Mouse (Mus musculus) kidney, embryonic 14.5 days (tissue): ENCODE measurements at regions not wholly inside any gene's neighbourhood (a gene's known extent, or its start where the extent isn't known, plus 50 kb on each side); places are given as distances from the start of the nearest gene placed in this dataset.

Experiments
- ATAC-seq: fragments of 200-750 bp; cut with Nextera tagmentation; 2 replicates; pipeline ENCODE4 v1.8.0; 2017; ENCODE audit warnings: moderate number of reproducible peaks, mild to moderate bottlenecking, moderate TSS enrichment, moderate library complexity; ENCODE audit not compliant: low FRiP score, low TSS enrichment
- H3K27ac ChIP-seq: fragments of 300-500 bp; sonication (generic); 2 replicates; pipeline ENCODE4 v1.5.1; 2014; ENCODE audit warnings: low read depth, mild to moderate bottlenecking, low read length, moderate library complexity, mixed read lengths
- H3K27me3 ChIP-seq: fragments of 300-500 bp; sonication (generic); 2 replicates; pipeline ENCODE4 v1.6.1; 2014; ENCODE audit warnings: mild to moderate bottlenecking, low read length; ENCODE audit not compliant: control insufficient read depth, insufficient read depth
- H3K36me3 ChIP-seq: fragments of 300-500 bp; sonication (generic); 2 replicates; pipeline ENCODE4 v1.6.1; 2014; ENCODE audit warnings: low read length, mixed read lengths; ENCODE audit not compliant: control insufficient read depth, insufficient read depth
- H3K4me1 ChIP-seq: fragments of 300-500 bp; sonication (generic); 2 replicates; pipeline ENCODE4 v1.6.1; 2014; ENCODE audit warnings: low read length, mixed read lengths; ENCODE audit not compliant: control insufficient read depth, insufficient read depth
- H3K4me2 ChIP-seq: fragments of 300-500 bp; sonication (generic); replicated peaks from 2 replicates; pipeline ENCODE4 v1.6.1; 2014; ENCODE audit warnings: low read depth, mild to moderate bottlenecking, low read length
- H3K4me3 ChIP-seq: fragments of 300-500 bp; sonication (generic); 2 replicates; pipeline ENCODE4 v1.5.1; 2014; ENCODE audit warnings: mild to moderate bottlenecking, low read length
- H3K9ac ChIP-seq: fragments of 300-500 bp; sonication (generic); 2 replicates; pipeline ENCODE4 v1.6.1; 2014; ENCODE audit warnings: low read depth, mild to moderate bottlenecking, low read length, moderate library complexity
- H3K9me3 ChIP-seq: fragments of 300-500 bp; sonication (generic); 2 replicates; pipeline ENCODE4 v1.6.1; 2016; ENCODE audit warnings: low read length; ENCODE audit not compliant: control insufficient read depth
- WGBS: fragments of 180-500 bp; shearing (Covaris S2); extraction: QIAGEN DNeasy Blood & Tissue Kit; methylation state at CpG from one replicate; pipeline ENCODE4 v1.1.7; 2014; 5-methylcytosine and 5-hydroxymethylcytosine counted together

DNA sequence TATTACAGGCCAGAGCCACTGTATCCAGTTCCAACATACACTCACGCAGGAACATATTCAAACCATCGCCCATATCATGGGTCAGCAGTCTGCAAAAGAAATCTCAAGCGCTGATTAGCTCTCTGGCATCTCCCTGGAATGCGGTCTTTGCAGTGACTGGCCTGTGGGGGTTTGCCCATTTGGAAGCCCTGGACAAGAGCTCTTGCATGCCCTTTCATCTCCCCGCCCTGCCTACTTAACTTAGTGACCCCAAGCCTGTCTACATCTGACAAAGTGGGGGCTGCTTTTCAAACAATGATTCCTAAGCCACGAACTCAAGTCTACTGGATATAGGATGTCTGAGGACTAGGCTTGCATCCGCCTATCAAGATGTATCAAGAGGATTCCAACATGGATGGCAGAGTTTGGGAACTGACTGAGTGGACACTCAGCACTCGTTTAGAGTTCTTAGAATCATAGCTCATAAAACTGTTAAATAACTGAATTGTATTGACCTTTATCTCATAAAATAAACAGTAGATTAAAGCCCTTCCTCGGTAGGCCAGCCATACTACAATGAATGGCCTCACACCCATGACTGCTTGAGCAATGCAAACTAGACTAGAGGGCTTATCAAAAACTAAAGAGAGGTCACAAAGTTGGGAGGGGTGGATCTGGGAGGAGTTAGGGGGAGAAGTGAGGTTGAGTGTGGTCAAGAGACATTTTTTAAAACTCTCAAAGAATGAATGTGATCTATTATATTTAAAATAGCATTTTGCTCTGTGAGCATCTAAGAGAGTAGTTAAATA, 97.4 kb upstream of the Zfp827 start:
- Histone ChIP-seq H3K9me3 (no peaks in the 10 kb centered on the region), H3K27me3 (no peaks in the 10 kb centered on the region), H3K27ac (no peak overlapping the region), H3K36me3 (no peaks in the 10 kb centered on the region), H3K4me1 (no peaks in the 10 kb centered on the region), H3K4me2 (no peak overlapping the region), H3K4me3 (no peak overlapping the region), H3K9ac (no peak overlapping the region)
- no peak for ATAC-seq
- WGBS, result 57% methylated on average over 9 of the region's 9 CpGs

DNA sequence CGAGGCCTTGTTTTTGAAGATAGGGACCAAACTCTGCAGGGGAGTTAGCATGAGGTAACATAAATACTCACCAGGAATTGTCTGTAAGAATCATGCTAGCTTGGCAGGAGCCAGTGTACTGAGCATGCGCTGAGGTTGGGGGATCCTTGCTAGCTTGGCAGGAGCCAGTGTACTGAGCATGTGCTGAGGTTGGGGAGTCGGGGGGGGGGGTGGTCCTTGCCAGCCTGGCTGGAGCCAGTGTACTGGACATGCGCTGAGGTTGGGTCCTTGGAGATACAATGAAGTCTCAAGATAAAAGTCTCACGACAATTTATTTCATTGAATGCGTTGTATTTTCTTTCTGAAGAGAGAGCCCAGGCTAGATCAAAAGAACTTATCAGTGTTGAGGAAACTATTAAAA, 96.2 kb upstream of the Zfp827 start:
- ATAC-seq, result no peak
- no peak overlapping the region for H3K27ac ChIP-seq
- H3K4me1 ChIP-seq, result no peaks in the 10 kb centered on the region
- no peaks in the 10 kb centered on the region for H3K36me3 ChIP-seq
- WGBS, result 73% methylated on average over 6 of the region's 6 CpGs
- no peak overlapping the region for H3K4me2 ChIP-seq
- H3K27me3 ChIP-seq, result no peaks in the 10 kb centered on the region
- H3K9me3 ChIP-seq, result no peaks in the 10 kb centered on the region
- H3K4me3 ChIP-seq, result no peak overlapping the region
- H3K9ac ChIP-seq, result no peak overlapping the region

DNA sequence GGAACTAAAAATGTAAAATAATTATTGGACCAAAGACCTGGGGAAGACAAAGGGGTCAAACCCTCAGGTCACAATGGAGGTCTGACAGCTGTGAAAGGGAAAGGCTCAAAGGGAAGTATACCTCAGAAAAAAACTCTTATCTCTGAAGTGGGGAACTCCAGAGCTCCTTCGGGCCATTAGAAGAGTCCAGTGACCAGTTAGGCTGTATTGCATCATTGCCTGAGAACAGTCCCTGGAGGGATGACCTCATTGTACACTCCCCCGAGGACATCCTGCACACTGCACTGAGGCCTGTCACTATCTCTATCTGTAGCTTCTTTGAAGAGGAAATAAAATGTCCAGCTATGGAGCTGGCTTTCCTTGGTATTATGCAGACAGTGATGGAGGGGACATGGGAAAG, 88.2 kb upstream of the Zfp827 start:
- H3K4me3 ChIP-seq, result no peak overlapping the region
- no peaks in the 10 kb centered on the region for H3K4me1 ChIP-seq
- ATAC-seq, result no peak
- no peak overlapping the region for H3K27ac ChIP-seq
- no peaks in the 10 kb centered on the region for H3K9me3 ChIP-seq
- H3K9ac ChIP-seq, result no peak overlapping the region
- WGBS, result 62% methylated on average over 2 of the region's 2 CpGs
- no peaks in the 10 kb centered on the region for H3K27me3 ChIP-seq
- H3K4me2 ChIP-seq, result no peak overlapping the region
- no peaks in the 10 kb centered on the region for H3K36me3 ChIP-seq

DNA sequence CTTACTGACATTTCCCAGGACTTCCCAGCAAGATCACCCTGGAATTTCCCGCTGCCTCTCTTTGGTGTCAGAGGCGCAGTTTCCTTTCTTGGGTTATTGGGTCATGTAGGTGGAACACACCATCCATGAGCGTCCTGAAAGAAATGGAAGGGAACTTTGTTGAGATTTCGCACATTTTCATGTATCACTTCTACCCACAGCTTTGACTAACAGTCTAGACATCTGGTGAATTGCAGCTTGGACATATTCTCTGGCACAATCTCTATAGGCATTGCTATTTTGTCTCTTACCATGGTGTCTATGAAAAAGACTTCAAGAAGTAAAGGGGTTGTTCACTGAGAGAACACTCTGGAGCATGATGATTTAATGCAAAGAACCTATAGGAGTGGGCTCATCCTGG, 86.7 kb upstream of the Zfp827 start:
- Histone ChIP-seq H3K4me2 (no peak overlapping the region), H3K9me3 (no peaks in the 10 kb centered on the region)
- 84% methylated on average over 4 of the region's 4 CpGs for WGBS

DNA sequence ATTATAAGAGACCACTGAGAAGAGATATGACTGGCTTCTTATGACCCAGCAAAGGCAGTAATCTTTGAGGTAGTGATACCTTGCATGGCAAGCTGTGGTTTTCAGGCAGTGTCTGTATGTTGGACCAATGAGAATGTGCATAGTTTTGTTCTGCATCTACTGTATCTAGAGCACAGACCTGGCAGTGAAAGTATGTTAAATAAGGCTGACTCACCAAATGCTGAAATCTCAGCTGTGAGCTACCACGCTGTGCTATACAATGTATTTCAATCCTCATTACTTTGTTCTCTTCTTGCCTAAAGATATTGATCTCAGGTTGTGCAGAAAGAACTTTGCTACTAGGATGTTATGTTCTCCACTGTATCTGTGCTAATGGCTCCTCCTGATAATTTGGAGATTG, 83.9 kb upstream of the Zfp827 start:
- Histone ChIP-seq H3K4me2 (no peak overlapping the region), H3K4me1 (no peaks in the 10 kb centered on the region), H3K4me3 (no peak overlapping the region), H3K27ac (no peak overlapping the region), H3K9ac (no peak overlapping the region), H3K9me3 (no peaks in the 10 kb centered on the region), H3K36me3 (no peaks in the 10 kb centered on the region), H3K27me3 (no peaks in the 10 kb centered on the region)
- no peak for ATAC-seq
- WGBS, result 86% methylated on average over 1 of the region's 1 CpGs

More for the DNA sequence above, 86.7 kb upstream of the Zfp827 start:
- ATAC-seq, result no peak
- H3K36me3 ChIP-seq, result no peaks in the 10 kb centered on the region
- no peaks in the 10 kb centered on the region for H3K4me1 ChIP-seq
- H3K4me3 ChIP-seq, result no peak overlapping the region
- no peak overlapping the region for H3K27ac ChIP-seq
- H3K27me3 ChIP-seq, result no peaks in the 10 kb centered on the region
- no peak overlapping the region for H3K9ac ChIP-seq

DNA sequence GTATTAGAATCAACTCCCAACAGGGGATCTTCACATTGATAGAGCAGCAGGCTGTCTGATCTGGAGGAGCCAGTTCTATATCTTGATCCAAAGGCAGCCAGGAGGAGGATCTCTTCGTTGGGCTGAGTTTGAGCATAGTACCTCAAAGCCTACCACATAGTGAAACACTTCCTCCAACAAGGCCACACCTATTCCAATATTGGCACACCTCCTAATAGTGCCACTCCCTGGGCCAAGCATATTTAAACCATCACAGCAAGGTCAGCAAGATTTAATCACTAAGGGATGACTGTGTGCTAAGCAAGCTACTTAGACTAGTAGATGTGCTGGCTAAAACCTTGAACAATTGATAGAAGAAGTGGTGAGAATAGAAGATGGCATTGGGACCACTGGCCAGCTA, 82.6 kb upstream of the Zfp827 start:
- WGBS, result 67% methylated on average over 1 of the region's 1 CpGs
- Histone ChIP-seq H3K9ac (no peak overlapping the region), H3K9me3 (no peaks in the 10 kb centered on the region), H3K4me1 (no peaks in the 10 kb centered on the region), H3K4me3 (no peak overlapping the region), H3K27me3 (no peaks in the 10 kb centered on the region), H3K4me2 (no peak overlapping the region), H3K27ac (no peak overlapping the region), H3K36me3 (no peaks in the 10 kb centered on the region)
- ATAC-seq, result no peak

DNA sequence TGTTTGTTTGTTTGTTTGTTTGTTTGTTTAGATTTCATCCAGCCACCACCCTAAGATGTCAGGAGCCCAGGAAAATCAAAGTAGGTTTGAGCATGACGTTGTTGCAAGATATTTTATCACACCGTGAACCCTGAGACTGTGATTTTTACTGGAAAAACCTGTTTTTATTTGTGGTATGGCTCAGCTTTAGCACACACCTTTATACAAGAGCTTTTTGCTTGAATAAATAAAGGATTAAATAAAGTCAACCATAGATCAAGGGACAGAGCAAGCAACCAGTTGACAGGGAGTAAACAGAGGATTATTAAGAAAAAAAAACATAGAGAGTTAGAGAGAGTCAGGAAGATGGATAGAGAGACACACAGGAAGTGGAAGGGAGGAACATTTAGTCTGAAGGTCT, 82.2 kb upstream of the Zfp827 start:
- no peaks in the 10 kb centered on the region for H3K4me1 ChIP-seq
- H3K4me2 ChIP-seq, result no peak overlapping the region
- WGBS, result 82% methylated on average over 2 of the region's 2 CpGs
- no peak for ATAC-seq
- no peaks in the 10 kb centered on the region for H3K36me3 ChIP-seq
- no peaks in the 10 kb centered on the region for H3K27me3 ChIP-seq
- no peak overlapping the region for H3K4me3 ChIP-seq
- H3K27ac ChIP-seq, result no peak overlapping the region
- H3K9me3 ChIP-seq, result no peaks in the 10 kb centered on the region
- no peak overlapping the region for H3K9ac ChIP-seq

DNA sequence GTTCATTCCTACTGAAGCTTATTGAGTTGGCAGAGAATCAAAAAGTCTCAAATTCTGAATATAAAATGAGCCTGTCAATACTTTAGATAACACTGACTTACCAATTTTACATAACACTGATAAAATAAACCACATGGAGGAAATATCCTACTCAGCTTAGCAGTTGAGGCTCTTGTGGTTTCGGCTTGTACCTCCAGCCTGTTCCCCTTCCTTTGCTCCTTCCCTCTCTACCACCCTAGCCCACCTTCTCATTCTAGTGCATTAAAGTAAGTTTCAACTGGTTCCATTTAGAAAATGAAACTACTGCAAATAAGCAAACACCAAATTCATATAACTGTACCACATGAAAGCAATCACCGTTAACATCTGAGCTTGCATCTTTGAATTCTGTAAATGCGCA, 53.2 kb upstream of the Zfp827 start:
- no peak overlapping the region for H3K9ac ChIP-seq
- WGBS, result 96% methylated on average over 3 of the region's 3 CpGs
- no peaks in the 10 kb centered on the region for H3K4me1 ChIP-seq
- no peak overlapping the region for H3K27ac ChIP-seq
- no peaks in the 10 kb centered on the region for H3K9me3 ChIP-seq
- H3K27me3 ChIP-seq, result no peaks in the 10 kb centered on the region
- no peak overlapping the region for H3K4me3 ChIP-seq
- H3K36me3 ChIP-seq, result no peaks in the 10 kb centered on the region
- no peak overlapping the region for H3K4me2 ChIP-seq
- ATAC-seq, result no peak
